Mouse (Mus musculus) cerebellum, adult 2 months (tissue): ENCODE results near the gene Atl2.

Experiments
- CTCF ChIP-seq: fragments of 200-500 bp; IDR thresholded peaks from 2 replicates; pipeline ENCODE4 v1.5.1; 2011; ENCODE audit warnings: low read depth, mild to moderate bottlenecking, control low read depth, low read length, moderate library complexity, borderline replicate concordance; ENCODE audit not compliant: insufficient read depth
- POLR2A ChIP-seq: fragments of 200-500 bp; IDR thresholded peaks from 2 replicates; pipeline ENCODE4 v1.6.1; 2011; ENCODE audit warnings: low read length, control low read depth, borderline replicate concordance; ENCODE audit not compliant: insufficient read depth

DNA sequence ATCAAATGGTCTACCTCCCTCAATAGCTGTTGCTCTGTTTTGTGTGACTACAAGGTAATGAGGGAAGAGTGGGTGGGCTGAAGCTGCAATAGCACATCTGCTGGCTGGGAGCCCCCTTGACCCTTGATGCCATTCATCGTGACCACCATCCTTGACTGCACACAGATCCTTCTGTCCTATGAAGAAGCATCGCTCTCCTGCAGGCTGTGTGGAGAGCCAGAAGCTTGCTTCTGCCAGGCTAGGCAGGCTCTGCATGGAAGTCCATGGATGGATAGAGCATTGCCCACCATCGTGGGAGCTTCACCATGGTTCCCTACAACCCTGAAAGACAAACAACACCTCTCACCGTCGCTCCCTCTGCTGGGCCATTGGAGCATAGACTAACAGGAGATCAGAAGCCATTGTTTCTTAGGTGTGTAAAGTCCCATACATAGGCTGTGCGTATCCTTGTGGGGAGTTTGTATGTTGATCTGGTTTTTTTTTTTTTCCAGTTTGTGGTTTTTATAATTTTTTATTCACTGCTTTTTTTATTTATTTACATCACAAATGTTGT lies 69.4 kb downstream of the Atl2 start:
- no peak for TF ChIP-seq POLR2A
- TF ChIP-seq CTCF: no peak
